Mouse (Mus musculus) C2C12 (cell line): ENCODE data around the gene Azi2.

Experiments
- CEBPB ChIP-seq: IDR thresholded peaks from one replicate; pipeline ENCODE4 v1.6.1; 2011; ENCODE audit warnings: low read depth, mild to moderate bottlenecking, control low read depth, moderate library complexity
- CTCF ChIP-seq: IDR thresholded peaks from one replicate; pipeline ENCODE4 v1.5.1; 2011; ENCODE audit not compliant: control insufficient read depth, insufficient read depth, insufficient read length
- FOSL1 ChIP-seq: IDR thresholded peaks from one replicate; pipeline ENCODE4 v1.8.0; 2011; ENCODE audit warnings: mild to moderate bottlenecking, low read length; ENCODE audit not compliant: poor library complexity, insufficient read depth, severe bottlenecking
- MYOG ChIP-seq: IDR thresholded peaks from one replicate; pipeline ENCODE4 v1.6.1; 2011; ENCODE audit not compliant: control insufficient read depth, insufficient read length; ENCODE audit errors: extremely low read depth
- USF1 ChIP-seq: IDR thresholded peaks from one replicate; pipeline ENCODE4 v1.6.1; 2011; ENCODE audit warnings: low read depth, mild to moderate bottlenecking, control low read depth, moderate library complexity

- no peak for TF ChIP-seq CTCF
- TF ChIP-seq FOSL1 = no peak
- no peak for TF ChIP-seq MYOG
- no peak for TF ChIP-seq USF1
- TF ChIP-seq CEBPB = no peak
Observed at GRCm38 (mm10) chr9:118043581-118043980, 3.3 kb downstream of the Azi2 start.
